Mouse (Mus musculus): ENCODE measurements around the gene Btg1.

Gene Btg1

DNA sequence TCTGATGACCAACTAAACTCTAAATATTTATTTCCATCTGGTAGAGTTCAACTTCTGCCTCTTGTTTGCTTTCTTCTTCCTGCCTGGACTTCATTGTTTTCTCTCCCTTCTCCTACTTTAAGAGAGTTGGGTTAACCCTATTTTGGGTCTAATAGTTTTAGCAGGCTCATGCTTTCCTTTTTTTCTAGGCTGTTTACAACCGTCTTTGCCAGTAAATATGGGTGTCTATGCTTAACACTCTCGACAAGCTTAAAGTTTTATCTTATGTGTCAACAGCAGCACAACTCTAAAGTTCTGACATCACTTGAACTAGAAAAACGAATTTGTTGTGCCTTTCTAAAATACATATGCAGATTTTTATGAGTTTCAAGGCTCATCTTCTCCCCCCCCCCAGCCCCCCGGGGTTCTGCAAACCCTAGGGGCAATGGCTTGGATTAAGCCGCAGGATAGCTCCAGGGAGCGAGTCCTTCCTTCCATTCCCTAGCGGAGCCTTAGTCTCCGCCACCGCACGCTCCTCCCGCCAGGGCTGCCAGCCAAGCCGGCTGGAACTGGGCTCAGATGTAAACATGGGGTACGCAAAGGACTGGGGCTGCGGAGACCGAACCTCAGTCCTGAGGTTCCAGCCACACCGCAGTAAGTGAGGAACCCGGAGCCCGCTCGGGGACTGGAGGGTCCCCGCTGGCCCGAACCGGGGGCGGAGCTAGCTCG is 651 bp upstream of the Btg1 start:
- DNase-seq: no peak

DNA sequence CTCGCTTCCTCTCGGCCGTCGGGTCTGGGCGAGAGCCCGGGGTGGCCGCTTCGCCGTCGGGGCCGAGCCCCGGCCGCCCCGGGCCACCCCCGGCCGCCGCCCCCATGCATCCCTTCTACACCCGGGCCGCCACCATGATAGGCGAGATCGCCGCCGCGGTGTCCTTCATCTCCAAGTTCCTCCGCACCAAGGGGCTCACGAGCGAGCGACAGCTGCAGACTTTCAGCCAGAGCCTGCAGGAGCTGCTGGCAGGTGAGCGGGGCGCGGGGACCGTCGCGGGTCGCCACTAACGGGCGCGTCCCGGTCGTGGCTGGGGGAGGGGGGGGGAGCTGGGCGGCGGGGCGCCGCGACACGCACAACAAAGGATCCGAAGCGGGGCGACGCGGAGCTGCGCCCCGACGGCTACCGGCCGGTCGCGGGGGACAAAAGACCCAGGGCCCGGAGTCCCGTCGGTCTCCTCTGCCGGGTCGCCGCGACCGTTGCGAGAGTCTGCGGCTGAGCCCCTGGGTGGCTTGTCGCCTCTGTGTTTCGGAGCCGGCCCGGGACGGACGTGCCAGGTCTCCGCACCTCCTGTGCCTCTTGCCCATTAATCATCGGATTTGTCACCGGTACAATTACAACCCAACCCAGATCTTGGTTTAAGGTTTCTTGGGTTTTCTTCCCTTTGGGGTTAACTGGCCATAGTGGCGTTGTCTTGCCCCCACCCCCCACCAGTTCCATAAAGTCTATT is 580 bp downstream of the Btg1 start:
- no peak for DNase-seq

DNA sequence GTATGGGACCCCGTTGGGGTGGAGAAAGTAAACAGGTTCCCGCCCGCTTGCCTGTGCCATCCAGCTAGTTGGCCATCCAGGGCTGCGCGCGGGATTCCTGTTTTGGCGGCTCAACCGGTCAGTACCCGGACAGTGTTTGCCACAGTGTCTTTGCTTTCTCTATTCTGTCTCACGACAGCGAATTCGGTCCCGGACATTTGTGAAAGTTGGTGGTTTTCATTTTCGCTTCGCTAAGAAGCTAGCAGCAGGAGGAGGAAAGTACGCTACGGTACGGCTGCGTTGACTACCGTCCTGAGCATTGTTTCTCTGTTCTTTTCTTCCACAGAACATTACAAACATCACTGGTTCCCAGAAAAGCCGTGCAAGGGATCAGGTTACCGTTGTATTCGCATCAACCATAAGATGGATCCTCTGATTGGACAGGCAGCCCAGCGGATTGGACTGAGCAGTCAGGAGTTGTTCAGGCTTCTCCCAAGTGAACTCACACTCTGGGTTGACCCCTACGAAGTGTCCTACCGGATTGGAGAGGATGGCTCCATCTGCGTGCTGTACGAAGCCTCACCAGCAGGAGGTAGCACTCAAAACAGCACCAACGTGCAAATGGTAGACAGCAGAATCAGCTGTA is 1.3 kb downstream of the Btg1 start:
- DNase-seq: peak; percentile 67

DNA sequence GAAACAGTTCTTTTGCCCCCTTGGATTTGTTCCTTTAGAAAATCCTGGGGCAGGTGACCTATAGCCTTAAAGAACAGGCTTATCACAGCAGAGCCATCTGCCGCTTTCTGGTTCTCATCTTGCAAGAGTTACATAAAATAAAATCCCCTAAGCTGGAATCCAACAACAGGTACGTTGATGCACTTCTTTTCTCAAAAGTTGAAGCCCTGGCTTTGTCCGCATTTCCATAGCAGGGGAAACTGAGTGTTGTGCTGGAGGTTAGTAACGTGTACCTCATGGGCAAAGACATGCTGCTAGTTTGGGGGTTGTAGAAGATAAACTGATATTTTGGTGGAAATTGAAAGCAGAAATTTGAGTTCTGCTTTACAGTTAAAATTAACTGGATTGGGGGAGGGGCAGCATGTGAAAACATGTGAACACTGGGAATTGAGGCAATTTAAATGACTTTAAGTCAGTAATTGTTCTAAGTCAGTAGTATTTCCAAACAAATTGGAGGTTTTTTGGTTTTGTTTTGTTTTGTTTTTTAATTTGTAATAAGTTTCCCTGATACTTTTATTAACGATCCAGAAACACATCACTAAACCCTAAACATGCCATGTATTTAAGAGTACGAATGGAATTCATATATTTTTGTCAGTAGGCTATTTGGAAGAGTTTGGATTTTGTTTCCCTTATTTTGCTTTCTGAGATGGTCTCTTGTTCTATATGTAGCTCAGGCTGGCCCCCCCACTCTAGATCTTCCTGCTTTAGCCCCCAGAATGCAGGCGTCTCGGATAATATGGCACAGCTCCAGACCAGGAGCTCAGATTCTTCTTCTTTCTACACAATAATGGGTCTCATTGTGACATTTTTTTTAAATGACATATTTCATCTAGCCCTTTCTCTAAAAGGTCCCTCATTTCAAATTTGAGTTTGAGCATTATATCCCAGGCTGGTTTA is 3.4 kb downstream of the Btg1 start:
- DNase-seq: no peak

DNA sequence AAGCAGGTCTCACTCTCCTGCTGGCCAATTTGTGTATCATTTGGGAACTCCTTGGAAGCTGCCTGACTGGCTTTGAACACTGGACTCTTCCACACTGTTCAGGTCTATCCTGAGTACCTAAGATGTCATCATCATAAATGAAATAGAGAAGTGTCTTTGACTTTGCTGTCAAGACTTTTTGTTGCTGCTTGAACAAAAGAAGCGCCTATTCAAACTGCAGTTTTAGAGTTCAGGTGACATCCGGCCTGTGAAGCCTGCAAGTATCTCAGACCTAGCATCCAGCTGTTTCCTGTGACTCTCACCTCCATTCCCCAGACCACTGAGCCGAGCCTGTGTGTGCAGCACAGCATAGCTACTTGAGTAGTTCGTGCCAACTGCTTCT is 4.1 kb downstream of the Btg1 start:
- no peak for DNase-seq

DNA sequence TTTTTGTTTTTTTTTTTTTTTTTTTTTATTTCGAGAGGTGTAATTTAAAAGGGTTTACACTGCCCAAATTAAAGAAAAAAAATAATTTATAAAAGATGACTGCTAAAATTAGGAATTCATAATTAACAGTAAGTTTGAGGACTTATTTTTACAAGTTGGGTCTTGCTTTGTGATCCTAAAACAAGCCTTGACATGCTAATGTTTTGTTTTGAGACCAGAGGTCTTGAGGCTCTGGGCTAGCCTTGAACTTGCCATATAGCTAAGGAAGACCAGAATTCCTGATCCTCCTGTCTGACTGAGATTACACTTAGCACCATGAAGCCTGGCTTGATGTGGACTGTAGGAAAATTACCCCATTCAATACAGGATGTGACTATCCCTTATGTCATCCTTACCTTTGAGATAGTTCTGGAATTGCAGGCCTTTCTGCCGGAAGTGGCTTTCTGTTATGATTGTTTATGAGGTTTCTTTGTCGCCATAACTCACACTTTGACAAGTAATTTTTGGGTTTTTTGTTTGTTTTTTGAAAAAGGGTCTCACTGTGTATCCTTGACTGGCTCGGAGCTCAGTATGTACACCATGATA is 4.6 kb downstream of the Btg1 start:
- no peak for DNase-seq

DNA sequence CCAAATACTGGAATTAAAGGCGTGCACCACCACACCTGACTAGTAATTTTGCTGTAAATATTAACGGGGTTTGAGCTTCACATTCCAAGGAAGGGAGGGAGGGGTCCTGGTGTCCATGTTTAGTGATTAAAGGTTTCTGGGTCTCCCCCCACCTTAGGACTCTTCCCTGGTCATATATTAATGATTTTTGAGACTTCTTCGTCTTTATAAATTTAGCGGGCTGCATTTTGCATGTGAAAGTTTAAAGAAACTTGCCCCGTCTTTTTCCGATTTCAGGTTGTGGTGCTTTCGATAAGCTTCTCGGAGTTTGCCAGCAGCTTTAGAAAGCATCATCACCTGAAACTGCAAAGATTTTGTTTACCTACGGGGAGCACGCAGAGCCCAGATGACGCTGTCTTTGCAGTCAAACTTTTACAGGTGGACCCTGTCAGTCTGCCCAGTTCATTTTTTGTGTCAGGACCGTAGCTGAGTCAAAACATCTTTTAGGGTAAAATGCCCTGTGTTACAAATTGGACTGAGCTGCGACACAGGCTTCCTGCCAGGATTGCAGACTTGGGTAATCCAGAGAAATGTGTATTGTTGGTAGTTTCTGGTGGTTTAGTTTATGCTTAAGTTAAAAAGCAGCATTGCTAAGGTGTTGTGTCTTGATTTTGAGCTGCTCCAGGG is 5.3 kb downstream of the Btg1 start:
- no peak for DNase-seq

DNA sequence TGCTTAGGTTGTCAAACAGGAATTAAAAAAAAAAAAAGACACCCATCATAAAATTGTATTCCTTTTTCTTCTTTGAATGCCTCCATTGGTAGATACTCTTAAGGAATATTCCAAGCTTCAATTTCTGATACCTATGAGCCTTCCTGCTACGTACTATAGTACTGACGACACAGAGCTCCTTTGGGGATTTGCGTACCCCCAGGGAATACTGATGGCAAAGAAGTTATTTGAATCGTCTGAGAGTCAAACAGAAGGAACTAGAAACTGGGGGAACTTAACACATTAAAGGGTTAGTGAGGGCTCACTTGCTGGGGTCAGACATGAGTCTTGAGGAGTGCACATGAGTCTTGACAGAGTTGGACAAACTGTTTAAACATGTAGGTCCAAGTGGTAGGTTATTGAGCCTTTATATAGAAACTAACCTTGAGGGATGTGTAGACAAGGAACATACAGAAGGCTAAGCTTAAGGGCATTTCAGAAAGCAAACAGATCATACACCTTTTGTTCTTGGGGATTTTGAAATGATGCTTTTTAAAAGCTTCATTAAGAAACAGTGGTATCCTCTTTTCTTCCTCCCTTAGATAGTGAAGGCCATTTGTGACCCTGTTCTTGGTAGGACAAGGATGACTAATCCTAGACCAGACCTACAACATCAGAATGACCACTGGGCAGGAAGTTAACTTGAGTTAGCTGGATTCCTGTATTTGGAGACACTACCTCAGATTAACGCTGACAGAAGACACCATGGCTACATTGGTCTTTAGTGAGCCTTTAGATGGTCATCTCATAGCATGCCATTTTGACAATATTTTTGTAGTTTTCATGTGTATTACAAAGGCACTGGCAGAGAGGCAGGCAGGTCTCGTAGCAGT is 6.2 kb downstream of the Btg1 start:
- DNase-seq: no peak

DNA sequence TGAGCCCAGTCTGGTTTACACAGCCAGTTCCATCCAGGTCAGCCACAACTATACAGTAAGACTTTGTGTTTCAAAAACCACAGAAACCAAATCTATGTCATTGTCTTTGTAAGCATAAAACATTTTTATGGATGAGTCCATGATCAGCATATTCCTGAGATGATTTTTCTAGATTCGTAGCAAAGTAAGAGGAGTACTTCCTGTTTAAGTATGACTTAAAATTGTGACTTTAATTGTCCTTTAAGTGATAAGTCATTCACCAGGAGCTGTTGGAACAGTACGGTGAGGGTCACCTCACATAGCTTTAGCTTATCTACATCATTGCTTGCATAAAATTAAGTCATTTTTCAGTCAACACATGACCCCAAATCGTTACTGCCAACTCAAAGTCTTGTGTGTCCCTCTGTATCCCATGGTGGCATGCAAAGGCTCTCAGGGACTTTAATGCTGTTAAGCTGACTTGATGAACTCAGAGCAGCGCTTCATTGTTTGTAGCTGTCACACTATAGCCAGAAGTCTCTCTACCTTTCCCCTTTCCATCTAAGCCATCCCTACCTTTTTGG is 6.9 kb downstream of the Btg1 start:
- DNase-seq: no peak

DNA sequence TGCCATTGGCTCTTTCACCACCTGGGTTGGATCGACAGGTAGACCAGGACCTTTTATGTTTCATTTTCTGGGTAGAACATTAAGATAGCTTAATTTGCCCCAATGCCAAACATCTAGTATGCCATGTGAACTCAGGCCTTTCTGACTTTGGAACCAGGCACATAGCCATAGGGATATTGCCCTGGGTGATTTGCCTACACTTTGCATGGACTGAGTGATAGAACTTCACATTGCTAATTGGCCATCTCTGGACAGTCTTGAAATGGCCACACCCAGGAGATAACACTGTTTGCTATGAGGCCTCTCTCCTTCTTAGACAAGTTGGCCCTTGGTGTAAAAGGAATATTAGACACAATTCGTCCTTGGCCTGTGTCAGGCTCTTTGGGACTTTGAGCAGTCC is 7.6 kb downstream of the Btg1 start:
- no peak for DNase-seq

DNA sequence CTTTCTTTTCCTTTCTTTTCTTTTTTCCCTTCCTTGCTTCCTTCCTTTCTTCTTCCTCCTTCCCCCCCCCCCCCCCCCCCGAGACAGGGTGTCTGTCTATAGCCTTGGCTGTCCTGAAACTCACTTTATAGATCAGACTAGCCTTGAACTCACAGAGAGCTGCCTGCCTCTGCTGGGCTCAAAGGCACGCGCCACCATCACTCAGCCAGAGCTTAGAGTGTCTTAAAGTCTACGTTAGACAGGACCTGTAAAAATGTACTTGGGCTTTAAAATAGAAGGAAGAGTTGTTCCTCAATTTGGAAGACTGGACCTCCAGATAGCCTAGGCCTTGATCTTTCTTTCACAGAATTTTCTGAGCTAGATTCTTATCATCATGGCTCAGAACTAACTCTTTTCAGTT is 8.3 kb downstream of the Btg1 start:
- DNase-seq: no peak

DNA sequence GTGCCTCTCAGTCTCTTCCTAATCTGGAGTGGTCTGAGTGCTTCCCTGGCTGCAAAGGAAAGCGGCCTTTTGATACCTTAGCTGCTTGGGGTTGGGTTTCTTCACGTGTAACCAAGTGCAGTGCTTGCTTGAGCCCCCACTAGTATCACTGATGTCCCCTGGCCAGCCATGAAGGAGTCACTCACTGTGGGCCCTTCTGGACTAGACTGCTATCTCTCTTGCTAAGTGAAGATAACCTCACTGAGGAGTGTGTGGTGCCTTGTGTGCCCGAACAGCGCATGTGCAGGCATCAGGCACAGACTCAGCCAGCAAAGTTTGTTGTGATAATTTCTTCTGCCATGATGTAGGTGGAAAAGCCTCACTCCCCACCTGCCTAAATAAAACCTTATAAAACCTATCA is 8.9 kb downstream of the Btg1 start:
- no peak for DNase-seq

DNA sequence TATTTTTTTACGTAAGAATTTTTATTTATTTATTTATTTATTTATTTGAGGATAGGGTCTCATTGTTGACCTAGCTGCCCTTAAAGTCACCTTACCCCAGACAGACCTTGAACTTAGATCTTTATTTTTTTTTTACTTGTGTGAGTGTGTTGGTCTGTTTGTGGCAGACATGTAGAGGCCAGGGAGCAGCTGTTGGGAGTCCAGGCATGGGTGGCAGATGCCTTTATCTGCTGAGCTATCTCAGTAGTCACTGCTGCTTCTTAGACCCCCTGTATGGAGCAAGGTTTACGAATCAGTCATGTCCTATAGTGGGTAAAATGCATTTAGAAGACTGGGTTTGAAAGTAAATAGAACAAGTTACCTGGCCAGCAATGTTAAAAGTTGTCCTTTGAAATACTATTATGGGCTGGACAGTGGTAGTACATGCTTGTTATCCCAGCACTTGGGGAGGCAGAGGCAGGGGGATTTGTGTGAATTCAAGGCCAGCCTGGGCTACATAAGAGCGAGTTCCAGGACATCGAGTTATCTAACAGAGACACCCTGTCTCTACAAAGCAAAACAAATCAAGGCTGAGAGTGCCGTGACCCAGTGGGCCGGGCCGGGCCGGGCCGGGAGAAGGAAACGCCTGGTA is 9.4 kb downstream of the Btg1 start:
- no peak for DNase-seq

DNA sequence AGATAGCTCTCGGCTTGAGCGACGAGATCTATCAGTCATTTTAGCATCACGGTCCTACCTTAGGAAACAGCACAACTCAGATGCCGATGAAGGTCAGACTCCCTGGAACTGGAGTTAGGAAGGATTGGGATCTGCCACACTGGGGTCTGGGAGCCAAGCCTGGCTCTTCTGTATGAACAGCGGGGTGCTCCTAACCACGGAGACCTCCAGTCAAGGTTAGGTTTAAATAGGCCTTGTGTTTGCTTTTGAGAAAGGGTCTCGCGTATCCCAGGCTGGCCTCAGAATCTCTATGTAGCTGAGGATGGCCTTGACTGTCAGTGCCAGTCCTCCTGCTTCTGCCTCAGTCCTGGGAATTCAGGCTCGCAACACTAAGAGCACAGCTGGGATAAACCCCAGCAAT is 10.5 kb downstream of the Btg1 start:
- no peak for DNase-seq

DNA sequence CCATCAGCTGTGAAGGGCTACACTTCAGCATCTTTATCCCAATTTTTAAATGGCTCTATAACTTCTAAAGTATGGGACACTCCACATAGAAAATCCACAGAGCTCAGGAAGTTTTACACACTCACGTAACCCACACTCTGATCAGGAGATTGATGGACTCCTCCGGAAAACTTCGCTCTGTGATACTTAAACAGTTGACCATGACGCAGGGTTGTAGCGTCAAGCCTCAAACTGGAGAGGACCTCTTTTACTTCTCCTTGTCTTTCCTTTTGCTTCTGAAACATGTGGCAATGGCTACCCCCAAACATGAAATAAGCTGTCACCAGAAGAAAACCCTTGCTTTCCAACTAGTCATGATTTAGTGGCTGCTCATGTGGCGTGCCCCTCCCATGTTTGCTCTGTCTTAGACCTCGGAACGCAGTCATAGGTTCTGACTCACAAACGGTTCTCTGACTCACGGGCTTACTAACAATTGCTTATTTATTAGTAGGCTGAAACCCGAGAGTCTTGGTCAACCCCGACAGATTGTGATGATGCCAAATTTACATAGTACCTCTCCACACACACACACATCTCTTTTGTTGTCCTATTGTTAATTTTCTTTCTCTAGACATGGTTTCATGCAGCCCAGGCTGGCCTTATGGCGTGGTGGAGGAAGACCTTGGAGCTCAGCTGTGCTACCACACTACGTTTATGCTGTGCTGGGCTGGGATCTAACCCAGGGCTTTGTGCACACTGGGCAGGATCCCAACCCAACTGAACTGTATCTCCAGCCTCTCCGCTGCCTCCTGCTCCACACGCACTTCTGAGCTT is 11.5 kb downstream of the Btg1 start:
- no peak for DNase-seq

DNA sequence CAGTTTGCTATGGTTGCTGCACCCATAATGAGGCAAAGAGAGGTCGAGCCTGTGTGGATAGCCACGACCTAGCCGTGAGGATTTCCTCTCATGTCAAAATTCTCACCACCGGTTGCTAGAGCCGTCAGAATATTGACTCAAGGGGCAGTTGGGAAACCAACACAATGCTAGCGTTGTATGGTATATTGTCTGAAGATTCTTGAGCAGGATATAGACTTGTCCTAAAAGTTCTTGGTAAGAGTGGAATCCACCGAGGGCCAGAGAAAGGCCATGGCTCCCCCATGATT is 12.1 kb downstream of the Btg1 start:
- no peak for DNase-seq

DNA sequence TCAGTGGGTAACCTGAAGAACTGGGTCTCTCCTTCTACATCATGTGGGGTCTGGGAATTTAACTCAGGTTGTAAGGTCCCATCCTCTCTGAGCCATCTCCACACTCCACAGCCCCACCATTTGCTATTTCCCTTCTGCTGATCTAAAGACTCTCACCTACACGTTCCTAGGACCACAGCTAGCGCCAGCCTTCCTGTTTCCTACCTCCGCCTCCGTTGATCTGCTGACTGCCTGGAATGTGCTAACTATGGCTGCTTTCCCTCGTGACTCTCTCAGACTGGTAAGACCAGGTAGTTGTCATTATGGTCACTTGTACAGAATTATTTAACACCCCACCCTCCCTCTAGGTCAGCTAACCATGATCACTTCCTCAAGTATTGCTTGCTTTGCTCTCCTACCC is 13.3 kb downstream of the Btg1 start:
- no peak for DNase-seq

DNA sequence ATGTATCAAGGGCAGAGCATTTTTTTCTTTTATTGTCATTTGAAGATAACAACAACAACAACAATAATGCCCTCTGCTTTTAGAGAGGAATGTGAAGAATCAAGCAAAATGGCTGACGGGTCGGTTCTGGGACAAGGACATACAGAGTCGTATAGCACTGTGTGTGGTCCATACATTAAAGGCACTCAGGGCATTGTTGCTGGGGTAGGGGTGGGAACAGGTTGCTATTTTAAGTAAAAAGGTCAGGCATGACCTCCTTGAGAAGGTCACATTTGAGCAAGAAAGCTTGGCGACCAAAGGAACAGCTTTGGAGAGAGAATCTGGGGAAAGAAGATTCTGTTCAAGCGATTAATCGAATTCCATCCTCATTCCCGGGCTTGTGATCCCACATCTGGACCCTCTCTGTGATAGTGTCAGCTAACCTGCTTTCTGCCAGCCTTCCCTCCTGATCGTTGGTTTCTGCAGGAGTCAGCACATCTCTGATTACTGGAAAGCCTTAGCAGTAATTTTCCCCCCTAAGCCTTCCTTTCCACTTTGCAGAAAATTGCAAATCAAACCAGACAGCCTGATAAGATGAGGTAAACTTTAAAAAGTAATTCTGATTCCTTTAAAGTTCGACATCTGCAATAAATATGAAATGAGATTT is 14.4 kb downstream of the Btg1 start:
- DNase-seq: no peak
